Mouse (Mus musculus): ENCODE results near the gene Fgr. TPM values are rescaled to one million over a fixed set of nuclear protein-coding genes. Genes with fewer than 3 reads are reported as not detected.
A peak's percentile ranks its signal among the peaks of the same experiment; 100 is the strongest.

Gene Fgr
- total RNA-seq, 2 experiments from 2014 or later: 0.31 to 0.60 TPM

DNA sequence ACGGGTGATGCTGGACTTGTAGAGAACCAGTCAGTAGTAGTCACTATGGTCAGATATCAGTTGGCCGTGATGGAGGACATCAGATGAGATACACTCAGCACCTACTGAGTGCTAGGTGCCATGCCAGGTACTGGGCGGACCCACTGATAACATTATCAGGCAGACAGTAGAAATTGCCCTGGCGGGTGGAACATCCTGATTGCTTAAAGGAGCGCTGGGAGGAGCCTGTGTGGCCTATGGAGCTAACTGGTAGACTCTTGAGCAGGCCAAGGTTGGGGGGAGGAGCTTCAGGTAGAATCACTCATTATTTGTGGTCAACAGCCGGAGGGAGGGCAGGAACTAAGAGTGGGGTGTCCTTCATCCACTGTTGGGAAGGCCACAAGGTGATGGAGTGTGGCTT lies 54.3 kb downstream of the Fgr start:
- intact Hi-C loops (cut with DNase I): no loop called here
- no peak for DNase-seq

DNA sequence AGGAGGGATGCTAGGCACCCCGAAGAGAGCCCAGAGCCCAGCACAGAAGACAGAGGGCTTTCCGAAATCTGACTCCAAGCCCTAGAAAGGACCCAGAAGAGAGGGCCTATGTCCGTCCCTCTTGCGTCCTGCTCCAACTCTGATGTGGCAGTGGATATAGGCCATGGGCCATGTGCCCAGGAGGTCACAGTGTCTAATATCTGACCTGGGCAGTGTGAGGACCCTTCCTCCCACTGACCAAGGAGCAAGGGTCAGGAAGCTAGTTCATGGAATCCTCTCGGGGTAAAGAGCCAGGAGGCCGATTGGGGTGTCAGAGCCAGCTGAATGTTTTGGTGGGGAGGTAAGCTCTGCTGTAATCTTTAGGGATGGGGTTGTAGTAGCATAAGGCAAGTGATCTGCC lies 55.0 kb downstream of the Fgr start:
- intact Hi-C loops (cut with DNase I): no loop called here
- DNase-seq: no peak

DNA sequence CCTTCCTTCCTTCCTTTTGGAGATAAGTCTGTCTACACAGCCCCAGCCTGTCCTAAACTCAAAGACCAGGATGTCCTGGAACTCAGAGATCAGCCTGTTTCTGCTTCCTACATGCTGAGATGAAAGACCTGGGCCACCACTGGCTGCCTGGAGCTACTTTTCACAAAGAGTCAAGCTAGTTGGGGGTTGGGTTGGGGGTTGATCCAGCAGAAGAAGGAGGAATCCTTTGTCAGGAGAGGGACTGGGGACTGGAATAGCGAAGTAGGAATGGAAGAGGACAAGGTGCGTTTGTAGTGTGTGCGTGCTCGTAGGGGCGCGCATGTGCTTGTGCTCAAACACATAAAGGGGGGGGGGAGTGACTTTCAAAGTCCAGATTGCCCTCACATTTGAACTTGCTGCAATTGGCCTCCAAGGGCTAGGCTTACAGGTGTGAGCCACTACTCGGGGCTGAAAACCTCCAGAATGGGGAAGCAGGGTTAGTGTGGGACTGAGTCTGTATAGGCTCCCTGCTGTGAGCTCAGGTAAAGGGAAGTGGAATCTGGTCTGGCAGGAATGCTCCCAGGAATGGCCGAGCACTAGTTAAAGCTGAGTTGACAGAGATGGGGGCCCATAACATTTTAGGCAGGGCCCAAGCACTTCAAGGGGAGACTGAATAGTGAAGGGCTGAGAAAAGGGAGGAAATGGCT lies 58.7 kb downstream of the Fgr start:
- DNase-seq: no peak
- intact Hi-C loops (cut with DNase I): no loop called here

DNA sequence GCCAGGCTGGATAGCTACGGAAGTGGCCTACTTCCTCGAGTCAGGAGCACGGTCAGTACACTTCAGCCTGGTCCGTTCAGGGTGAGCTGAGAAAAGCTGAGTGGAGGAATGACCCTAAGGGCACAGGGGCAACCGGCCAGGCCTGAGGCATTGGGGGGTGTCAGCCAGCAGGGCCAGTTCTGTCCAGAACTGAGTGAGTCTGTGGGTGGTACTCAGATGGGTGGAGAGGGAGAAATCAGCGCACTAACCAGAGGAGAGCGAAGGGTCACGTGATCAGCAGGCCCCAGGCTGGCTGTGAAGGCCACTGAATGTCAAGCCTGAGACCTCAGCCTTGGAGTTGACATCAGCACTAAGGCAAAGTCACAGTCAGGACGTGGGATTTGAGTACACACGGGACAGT lies 60.6 kb downstream of the Fgr start:
- intact Hi-C loops (cut with DNase I): no loop called here
- no peak for DNase-seq

DNA sequence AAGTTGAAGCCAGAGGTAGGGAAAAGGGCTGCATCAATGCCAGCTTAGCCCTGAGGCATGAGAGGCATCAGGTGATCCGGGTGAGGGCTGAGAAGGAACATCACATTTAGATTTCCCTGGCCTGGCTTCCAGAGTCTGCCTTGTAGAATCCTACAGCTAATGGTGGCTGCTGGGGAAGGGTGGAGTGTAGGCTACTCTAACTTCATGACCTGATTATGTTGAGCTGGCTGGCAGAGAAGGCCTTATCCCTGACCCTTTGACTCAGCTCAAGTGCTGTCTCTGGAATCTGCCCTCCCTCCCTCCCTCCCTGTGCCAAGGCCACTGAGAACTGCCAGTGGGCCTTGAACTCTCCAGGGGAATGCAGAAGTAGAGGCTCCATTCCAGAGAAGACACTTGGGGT lies 61.6 kb downstream of the Fgr start:
- no peak for DNase-seq
- intact Hi-C loops (cut with DNase I): no loop called here

DNA sequence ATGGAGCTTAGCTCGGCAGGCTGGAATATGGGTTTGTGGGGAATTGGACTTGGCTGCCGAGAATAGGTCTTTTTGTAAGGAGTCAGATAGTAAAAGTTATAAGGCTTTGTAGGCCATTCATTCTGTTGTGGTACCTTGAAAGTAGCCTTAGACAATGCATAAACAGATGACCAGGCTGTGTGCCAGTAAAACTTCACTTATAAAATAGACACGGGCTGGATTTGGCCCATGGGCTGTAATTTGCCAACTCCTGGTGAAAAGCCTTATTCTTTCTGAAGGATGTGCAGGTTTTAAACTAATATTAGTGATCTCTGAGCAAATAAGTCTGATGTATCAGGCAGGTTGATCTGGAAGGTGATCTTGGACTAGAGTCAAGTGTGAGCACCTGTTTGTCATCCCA lies 62.1 kb downstream of the Fgr start:
- intact Hi-C loops (cut with DNase I): no loop called here
- DNase-seq: no peak

DNA sequence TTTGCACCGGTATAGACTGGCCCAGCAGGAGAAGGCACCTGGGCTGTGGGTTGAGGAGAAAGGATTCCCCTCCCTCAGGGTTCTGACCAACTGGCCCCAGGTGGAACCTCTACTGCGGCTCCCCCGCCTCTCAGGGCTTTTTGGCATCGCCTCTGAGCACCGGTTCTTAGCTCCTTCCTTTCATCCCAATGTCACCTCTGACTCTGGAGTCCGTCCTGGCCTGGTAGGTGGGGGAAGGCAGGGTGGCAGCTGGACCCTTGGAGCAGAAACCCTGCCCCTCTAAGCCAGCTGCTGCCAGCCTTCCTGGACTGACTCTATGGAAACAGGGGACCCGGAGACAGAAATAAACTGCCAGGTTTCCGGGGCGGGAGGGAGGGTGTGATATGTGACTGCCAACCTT lies 63.4 kb downstream of the Fgr start:
- DNase-seq: no peak
- intact Hi-C loops (cut with DNase I): no loop called here

DNA sequence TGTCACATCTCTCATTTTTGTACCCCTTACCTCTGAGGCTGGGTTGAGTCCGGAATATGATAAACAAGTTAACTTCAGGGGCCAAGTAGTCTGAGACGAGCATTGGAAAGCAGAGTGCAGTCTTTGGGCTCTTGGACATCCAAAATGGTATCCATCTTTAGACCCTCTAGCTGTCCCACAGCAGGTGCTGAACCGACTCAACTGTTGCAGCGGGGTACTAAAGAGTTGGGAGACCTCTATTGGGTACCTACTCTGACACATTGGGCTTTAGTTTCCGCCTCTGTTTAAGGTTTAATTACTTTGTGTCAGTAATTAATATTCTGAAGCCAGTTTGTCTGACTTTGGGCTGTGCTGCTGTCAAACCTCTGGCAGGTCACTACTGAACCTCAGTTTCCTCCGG lies 63.9 kb downstream of the Fgr start:
- no peak for DNase-seq
- intact Hi-C loops (cut with DNase I): no loop called here

DNA sequence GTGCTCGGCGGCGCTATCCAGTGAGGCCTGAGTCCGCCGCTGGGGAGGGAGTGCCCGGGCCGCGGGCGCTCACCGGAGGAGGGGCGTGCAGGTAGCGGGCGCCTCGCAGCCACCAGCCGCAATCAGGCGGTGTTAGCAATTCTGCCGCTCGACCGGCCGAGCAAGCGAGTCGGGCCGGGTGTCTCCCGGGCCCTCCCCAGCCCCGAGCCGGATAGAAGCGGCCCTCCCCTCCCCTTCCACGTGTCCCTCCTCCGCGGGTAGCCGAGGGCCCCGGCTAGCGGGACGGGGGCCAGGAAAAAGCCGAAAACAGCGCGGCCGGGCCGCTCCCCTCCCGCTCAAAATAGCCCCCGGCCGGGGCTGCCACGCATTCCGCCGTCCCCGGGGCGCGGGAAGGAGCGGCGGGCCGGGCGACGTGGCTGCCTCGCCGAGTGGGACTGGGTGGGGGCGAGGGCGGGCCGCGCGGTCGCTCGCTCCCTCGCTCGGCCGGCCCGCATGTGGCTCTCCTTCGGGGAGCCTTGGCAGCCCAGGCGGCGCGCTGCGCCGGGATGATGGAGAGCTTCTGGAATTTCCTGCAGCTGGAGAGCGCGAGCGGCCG lies 64.7 kb downstream of the Fgr start:
- DNase-seq: peak; percentile 71 to 85
- intact Hi-C loops (cut with DNase I): loop anchor here (1.0 kb wide), 1 partner anchor 25 kb away; no protein-coding TSS in a partner anchor

DNA sequence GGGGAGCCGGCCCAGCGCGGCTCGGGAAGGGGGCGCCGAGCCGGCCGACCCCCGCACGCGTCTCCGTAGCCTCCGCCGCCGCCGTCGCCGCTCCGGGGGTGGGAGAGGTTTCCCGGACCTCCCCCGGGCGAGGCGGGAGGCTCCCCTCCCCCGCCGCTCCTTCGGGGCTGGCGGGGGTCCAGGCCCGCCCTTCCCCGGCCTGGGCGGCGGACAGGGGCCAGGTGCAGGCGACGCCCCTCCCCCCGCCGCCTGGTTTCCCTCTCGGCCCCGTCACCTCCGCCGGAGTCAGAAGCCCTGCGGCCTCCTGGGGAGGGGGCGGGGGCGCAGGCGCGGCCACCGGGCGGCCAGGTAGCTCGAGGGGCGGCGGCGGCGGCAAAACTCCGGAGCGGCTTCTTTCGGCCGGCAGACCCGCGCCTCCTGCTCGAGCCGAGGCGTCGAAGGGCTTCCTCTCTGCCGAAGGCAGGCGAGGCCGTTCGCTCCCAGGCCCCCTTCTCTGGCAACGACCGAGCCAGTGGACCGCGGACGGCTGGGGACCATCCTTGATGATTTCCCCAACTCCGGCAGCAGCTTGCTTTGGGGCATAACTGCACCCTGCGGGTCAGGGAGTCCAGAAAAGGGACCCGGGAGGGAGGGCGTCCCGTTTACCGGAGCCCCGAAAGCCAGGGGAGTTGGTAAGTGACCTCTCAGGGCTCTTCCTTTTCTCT lies 65.4 kb downstream of the Fgr start:
- intact Hi-C loops (cut with DNase I): loop anchor here (1.0 kb wide), 1 partner anchor 26 kb away; no protein-coding TSS in a partner anchor
- DNase-seq: peak; percentile 66 to 82

DNA sequence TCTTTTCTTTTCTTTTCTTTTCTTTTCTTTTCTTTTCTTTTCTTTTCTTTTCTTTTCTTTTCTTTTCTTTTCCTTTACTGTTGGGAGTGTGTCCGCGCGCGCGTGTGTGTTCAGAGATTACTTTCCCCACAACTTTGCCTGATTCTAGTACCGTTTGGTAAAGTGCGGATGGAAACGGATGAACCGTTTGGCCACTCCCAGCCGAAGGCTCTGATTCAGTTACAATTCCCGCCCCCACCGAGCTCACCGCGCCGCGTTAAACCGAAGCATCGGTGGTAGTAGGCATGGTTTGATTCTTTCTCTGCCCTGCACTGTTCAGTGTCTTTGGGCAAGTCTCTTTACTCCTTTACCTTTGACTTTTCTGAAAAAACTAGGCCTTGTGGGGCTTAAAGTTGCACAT lies 65.9 kb downstream of the Fgr start:
- intact Hi-C loops (cut with DNase I): loop anchor here (1.0 kb wide), 2 partner anchors 15 to 27 kb away; no protein-coding TSS in a partner anchor
- no peak for DNase-seq

DNA sequence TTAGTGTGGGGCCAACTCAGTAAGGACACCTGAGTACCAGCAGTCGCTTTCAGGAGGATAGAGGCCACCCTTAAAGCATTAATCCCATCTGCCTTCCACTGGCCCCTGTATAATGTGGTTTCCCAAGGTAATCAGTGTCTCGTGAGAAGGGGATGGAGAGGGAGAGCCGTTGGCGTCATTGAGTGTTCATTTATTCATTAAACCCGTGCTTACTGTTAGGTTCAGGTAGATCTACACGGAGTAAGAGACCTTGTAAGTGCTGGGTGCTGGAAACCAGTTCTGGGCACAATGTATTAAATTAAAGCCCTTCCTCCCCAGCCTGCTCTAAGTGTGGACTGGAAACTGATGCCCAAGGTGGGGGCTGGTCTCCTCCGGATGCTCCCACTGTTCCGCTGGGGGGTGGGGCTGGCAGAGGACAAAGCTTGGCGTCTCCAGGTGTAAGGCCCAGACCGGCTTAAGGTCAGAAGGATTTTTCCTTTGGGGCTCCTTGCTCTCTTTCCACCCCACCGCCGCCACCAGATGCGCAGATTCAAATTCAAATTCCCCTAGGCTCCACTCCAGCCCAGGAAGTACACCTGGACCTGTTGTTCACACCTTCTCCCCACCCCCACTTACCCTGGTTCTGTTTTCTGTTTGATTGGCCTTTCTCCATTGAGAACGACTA lies 66.5 kb downstream of the Fgr start:
- DNase-seq: no peak
- intact Hi-C loops (cut with DNase I): loop anchor here (1.0 kb wide), 1 partner anchor 15 kb away; no protein-coding TSS in a partner anchor

DNA sequence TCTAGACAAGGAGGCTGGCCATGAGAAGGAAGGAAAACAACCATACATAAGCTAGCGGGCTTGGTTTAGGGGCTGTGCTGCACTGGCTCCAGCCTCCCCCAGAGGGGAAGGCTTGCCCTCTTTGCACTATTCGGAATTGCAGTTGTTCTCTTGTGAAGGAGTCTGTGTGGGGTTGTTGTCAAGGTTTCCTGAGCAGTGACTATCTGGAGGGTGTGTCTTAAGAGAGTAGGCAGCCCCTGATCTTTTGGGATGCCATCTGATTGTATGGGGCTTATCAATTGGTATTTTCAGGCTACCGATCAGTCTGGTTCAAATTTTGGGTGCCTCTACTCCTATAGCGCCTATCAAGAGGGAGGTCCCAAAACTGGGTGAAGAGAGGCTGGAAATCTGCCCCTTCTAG lies 68.3 kb downstream of the Fgr start:
- no peak for DNase-seq
- intact Hi-C loops (cut with DNase I): no loop called here

DNA sequence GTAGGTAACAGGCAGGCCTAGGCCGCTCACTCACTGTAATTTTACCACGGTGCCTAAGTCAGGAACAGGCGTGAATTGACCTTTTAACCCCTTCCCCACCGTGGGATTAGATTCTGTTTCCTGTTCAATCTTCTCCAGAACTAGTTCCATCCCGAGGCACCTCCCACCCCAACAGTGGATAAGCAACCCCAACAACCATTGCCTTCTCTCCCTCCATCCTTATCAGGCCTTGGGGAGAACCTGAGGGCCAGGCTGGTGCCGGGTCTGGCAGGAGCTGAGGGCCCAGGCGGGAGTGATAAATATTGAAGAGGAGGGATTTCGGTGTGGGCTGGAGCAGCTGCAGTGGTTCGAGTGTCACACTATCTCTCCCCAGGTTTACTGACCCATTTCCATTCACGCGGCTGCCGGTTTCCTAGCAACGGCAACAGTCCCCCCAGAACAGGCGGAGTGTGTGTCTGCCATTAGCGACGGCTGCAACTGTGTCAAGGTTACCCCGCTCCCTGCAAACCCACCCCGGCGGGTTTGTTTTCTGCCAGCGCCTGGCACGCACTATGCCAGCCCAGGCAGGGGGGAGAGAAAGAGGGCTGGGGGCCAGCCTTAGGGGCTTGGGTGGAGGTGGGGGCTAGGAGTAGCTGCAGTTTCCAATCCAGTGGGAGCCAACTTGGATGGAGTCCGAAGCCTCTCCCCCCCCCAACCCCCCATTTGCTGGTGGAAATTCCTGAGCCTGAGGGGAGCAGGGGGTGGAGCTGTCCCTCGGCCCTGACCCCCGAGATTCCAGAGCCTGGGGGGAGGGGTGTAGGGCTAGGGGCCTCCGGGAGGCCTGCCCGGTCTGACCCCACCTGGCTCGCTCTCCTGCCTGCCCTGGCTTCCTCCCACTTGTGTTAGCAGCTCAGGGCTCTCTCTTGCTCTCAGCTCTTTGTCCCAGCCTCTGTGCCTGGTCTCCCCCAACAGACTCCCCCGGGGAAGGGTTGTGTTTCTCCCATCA lies 69.0 kb downstream of the Fgr start:
- no peak for DNase-seq

DNA sequence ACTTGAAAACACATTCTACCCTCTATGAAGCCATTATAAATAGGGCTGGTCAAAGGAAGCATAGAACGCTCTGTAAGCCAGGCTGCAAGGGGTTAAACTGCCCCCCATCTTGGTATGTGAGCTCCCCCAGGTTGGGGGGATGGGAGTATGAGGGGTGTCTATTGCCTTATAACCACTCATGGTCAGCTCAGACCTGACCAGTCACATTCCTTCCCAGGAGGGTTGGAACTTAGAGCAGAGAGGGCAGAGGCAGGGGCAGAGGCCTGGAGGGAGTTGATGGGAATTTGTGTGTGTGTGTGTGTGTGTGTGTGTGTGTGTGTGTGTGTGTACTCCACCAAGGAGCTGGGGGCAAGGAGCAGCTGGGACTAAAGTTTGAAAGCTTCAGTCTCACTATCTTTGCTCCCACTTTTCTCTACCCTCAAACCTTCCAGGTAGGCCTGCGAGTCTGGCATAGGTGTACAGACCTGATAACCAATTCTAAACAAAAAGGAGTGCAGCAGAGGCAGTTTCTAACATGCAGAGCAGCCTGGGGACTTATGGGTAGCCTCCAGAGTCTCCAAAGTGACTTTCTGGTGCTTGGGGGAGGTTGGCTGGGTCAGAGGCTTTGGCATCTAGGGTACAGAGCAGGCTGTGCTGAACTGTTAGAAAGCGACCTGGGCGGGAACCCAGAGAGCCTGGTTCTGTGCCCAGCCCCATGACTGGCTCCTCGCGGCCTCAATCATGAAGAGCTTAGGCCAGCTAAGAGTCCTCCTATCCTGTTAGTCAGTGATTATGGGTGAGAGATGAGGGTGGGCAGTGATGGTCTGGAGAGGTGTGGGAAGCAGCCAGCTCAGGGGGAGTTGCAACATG lies 70.1 kb downstream of the Fgr start:
- peak; percentile 73 to 77 for DNase-seq
- intact Hi-C loops (cut with DNase I): no loop called here

More for the DNA sequence above, 69.0 kb downstream of the Fgr start:
- intact Hi-C loops (cut with DNase I): no loop called here

DNA sequence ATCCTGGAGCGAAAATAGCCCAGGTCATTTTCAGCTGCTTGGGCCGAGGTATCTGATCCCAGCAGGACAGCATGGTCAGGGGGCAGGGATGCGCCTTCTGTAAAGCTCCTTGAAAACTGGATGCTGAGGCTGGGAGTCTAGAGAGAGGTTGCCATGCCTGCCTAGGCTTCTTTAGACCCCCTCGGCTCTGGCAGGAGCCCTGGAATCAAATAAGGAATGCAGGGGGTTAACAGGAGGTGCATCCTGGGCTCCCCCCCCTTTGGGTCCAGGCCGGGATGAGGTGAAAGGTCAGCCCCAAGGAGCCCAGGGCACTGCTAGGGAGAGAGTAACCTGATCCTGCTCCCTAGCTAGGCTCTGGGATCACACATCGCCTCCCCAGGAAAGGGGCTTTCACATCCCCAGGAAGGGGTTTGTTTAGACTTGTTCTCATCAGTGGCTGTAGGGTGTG lies 70.8 kb downstream of the Fgr start:
- DNase-seq: no peak
- intact Hi-C loops (cut with DNase I): no loop called here

DNA sequence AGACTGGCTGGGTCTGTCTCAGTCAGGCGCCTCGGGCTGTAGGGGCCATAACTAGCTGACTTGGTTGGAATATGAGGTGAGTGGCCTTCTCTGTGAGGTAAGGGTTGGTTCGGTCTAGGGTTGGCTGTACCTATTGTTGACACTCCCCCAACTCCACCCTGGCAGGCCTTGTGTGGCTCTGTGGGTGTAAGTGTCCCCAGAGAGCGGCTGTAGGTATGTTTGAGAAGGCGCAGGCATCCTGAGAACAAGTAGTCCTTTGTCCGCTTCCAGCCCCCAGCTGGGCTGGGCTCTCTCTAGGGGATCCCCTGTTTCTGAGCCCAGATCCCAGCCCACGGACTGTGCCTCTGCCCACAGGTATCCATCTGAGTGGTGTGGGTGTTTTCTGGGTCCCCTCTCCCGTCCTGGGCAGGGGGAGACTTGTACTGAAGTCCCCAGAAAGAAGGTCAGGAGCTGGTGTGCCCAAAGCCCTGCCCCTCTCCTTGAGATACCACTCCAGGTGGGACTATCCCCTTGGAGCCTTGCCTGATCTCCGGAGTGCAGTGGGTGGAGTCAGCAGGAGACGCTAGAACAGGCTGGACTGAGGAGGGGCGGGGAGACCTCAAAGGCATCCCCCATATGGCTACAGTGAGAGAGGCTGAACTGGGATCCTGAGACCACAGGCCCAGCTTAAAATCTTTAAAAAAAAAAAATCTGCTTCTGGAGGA lies 72.0 kb downstream of the Fgr start:
- intact Hi-C loops (cut with DNase I): no loop called here
- DNase-seq: no peak

DNA sequence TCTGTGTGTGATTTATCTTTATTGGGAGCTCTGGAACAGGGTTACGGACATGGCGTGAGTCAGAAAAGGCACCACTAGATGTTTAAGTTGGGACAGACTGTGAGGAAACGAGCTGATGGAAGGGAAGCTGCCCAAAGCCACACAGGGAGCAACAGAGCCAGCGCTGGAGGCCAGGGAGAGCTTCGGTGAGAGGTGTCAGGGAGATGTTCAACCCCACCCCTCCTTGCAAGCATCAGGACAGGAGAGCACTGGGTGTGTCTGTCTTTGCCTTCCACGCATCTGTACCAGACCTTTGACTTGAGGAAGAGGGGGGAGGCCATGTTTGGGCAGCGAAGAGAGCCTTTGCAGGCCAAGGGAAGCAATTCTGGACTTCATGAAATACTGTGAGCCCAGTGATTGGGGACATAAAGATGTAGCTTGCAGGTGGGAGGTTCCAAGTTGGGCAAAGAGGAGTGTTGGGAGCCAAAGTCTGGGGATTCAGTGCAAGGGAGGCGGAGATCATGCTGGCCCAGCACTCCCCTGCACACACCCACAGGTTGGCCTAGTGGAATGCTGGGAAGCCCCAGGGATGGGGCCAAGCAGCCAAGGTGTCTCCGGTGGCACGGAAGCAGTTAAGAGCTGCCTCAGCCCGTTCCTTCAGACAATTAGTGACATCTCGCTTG lies 72.9 kb downstream of the Fgr start:
- intact Hi-C loops (cut with DNase I): no loop called here
- no peak for DNase-seq
